Mouse (Mus musculus) spleen, postnatal 10 days (tissue): ENCODE results near the gene Meaf6.

Experiments
- DNase-seq, 2 experiments: peaks; one replicate each; pipeline ENCODE4 v3.0.0; 2021 to 2022; ENCODE audit warnings: low spot score in 2 of 2

Gene Meaf6

DNA sequence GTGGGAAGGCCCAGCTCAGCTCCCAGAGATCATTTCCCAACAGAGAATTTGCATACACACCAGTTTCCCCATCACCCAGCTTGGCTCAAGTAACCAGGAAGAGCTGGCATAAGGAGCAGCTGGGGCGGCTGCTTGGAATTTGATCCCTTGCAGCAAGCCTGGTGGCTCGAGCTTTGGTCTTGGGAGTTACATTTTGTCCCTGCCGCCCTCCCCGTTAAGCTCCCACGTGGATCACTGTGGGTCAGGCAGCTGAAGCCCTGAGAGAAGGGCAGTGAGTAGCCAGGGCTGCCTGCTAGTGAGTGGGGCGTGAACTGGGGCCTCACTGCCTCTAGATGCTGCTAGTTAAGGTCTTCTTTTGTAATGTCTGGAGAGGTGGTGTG lies 30.8 kb downstream of the Meaf6 start:
- DNase-seq = peak in 1 of 2 experiments; percentile 22

DNA sequence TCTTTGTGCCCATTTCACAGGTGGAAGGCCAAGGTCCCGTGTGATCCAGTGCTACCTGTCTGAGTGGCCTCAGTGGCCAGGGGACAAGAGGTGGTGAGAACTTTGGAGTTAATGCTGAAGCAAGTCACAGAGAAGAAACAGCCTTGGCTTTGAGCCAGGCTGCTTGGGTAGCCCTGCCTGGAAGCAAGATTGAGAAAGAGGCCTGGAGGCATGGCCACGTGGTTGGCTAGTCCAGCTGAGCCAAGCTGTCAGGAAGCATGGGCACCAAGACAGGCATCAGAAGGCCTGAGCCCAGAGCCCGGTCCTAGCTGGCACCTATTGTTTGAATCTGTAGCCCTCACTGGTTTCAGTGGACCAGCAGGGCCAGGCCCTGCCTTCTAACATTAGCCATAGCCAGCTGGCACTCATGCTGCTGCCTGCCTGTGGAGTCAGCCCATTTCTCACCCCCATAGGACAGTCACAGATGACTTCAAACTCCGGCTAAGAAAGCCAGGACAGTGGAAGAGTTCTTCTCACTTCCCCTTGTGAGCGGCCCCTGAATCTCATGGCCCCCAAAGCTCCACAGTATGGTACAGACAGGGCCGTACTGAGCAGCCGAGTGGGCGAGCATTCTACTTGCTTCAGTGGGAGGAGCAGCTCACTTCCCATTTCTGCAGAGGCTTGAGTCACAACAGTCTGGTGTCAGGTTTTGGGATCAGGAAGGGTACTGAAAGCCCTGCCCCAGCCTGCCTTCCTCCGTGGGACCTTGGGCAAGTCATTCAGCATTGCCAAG lies 31.3 kb downstream of the Meaf6 start:
- DNase-seq = peak; percentile 19 to 61

DNA sequence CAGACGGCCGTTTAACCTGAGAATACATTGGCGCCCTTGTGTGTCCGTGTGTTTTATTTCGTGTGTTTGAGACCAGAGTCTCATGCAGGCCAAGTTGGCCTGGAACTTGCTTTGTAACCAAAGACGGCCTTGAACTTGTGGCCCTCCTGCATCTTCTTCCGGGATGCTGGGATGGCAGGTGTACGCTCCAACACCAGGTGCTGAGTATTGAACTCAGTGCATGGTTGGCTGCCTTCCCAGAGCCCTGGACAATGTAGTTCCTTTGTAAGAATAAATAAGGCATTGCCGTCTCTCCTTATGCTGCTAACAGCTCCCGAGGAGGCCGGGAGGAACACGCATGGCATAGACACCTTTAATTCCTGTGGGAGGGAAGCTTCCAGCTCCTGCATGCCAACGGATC lies 32.0 kb downstream of the Meaf6 start:
- DNase-seq = no peak

DNA sequence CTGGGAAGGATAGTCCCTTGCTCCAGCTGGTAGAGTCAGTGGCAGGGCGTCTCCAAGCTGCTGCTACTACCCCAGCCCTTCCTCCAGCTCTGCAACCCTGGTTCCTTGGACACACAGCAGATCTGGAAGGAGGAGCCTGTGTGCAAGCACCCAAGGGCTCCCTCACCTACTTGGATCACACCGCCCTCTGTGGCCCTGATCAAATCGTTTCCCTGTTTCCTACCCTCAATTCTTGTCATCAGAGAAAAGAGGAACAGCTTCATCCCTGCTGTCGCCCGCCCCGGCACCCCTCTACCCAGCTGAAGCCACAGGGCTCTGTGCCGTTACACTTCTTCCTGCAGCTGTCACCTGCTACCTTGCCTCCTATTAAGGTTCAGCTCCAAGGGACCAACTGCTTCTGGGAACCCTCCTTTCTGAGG lies 33.0 kb downstream of the Meaf6 start:
- DNase-seq = peak in 1 of 2 experiments; percentile 59

DNA sequence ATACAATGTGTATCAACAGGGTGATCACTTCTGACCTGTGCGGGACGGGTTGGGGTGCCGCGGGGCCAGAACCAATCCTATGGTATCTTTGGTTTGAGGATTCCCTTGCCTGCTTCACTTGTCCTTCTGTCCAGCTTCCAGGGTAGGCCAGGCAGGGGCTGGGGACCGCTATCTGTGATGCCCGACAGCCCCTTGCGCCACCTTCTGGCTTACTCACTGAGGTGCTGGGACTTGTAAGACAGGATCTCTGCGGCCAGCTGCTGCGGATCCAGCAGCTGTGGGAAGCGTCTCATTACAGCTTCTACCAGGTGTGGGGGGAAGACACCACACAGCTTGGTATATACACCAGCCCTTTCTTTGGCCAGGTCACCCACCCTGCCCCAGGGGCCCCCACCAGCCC lies 34.1 kb downstream of the Meaf6 start:
- peak in 1 of 2 experiments; percentile 30 for DNase-seq

DNA sequence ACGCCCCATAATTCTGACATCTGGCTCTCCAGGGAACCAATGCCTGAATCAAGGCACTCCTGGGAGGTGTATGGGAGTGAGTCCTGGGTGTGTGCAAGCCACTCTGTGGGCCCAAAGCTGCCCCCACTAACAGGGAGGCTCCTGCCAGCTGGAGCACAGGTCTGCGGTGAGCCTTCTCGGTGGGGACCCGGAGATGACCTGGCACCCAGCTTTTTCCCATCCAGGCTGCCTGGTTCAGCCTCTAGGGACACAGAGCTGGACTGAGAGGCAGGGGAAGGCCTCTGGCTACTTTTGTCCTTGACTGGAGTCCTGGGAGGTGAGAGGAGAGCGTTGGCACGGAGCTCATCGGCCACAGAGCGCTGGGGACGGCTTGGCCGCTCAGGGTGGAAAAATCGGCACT lies 34.8 kb downstream of the Meaf6 start:
- no peak for DNase-seq

DNA sequence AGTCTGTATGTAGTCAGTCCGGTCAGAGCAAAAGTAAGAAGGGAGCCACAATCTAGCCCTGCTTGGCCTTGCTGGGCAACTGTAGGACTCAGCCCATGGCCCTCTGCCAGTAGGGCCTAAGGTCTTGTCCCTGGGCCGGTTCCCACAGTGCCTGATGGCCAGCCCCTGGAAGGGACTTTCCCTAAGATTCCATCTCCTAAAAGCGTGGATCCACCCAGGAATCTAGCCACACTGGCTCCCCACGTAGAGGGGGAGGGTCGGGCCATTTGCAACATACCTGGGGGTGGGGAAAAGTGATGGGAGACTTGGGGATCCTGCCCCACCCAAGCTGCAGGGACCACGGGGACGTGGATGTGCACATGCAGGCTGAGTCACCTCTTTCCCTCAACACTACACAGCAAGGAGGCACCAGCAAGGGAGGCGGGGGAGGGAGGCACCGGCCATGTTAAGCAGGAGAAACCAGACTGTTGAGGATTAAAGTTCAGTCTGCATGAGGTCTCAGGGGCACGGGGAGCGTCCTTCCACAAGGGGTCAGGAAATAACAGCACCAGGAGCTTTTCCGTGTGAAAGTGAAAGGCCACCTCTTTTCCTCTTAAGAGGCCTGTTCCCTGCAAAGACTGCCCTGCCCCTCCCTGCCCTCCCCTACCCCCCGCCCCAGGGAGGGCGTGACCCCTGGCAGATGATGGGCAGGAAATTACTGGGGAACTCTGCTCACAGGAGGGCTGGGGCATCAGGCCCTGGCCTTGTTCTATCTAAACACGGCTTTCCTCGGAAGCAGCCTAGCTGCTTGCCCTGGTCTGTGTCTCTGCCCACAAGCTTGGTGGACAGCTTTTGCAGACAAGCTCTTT lies 37.7 kb downstream of the Meaf6 start:
- peak in 1 of 2 experiments; percentile 47 for DNase-seq

DNA sequence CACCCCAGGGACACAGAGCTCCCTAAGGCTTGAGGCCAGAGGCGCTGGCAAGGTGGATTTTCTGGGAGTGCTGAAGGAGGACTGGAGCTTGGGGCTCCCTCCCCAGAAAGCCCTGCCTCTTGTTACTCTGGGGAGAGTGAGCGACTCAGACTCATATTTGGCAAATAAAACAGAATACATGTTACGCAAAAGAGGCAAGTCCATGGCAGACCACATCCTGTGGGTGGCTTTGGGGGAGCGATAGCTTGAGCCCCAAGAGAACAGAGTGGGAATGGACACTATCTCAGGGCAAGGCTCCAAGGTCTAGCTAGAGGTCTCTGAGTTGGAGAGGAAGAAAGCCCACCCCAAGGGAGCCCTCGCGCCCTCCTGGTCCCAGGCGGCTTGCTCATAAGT lies 38.3 kb downstream of the Meaf6 start:
- peak in 1 of 2 experiments; percentile 31 for DNase-seq

DNA sequence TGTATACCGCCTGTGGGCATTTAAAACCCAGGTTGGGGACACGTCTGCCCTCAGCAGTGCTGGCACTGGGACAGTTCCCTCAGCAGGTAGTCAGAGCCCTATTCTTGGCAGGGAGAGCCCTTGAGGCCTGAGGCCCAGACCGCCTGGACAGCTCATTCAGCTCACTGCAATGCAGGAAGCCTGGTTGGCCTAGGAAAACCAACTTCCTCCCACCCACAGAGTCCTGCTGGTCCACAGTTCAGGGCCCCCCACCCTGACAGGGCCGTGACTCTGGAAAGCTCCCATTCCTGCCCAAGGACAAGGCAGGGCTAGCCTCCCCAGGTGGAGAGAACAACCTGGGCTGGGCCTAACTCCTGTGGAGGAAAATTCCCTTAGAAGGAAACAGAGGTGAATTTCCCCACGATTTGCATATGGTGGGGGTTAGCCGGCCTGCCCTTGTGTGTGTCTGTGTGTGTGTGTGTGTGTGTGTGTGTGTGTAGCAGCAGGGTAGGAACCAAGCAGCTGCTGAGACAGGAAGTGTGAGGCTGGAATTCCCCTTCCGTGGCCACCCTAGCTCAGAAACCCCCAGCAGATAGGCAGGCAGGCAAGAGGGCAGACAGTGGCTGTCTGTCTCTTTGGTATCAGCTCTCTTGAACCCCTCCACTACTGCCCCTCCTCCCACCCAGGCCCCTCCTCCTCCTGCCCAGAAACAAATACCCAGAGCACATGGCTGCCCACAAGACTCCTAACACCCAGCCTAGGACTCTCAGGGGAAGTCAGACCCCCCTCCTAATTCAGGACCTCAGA lies 39.7 kb downstream of the Meaf6 start:
- DNase-seq = peak; percentile 37 to 81

DNA sequence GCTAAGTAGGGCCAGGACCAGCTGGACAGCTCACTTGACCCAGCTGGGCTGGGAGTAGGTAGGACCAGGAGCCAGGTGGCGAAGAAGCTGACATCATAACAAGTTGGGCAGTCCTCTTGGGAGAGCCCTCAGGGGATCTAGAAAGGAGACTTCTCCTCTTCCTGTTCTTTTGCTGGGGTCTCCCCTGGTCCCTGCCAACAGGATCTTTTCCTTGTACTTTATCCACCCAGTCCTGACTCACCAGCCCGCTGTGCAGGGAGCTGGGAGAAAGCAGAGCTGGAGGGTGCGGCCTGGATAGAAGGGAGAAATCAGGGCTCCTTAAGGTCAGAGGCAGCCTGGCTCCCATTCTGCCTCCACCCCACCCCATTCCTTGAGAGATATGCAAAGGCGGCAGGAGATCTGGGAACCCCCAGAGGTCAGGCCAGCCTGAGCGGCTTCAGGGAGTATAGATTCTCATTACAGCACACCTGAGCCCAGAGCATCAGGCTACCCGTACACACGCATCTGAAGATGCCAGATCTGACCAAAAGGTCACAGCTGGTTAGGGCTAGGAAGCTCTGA lies 40.5 kb downstream of the Meaf6 start:
- DNase-seq = no peak

DNA sequence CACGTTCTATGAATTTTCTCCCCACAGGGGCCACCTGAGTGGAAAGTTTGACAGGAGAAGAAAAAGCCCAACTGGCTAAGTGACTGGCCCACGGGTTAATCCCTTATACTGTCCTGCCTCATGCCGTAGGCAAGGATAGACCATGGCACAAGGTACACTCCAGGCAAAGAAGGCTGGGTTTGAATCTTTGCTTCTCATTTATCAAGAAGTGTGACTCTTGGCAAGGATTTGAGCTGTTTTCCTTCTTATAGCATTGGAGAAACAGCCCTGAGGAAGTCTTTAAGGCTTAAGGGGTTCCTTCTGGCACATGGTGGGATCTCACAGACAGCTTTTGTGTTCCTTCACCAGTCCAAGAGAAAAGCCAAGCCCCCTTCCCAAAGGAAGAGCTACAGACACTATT lies 41.3 kb downstream of the Meaf6 start:
- no peak for DNase-seq

DNA sequence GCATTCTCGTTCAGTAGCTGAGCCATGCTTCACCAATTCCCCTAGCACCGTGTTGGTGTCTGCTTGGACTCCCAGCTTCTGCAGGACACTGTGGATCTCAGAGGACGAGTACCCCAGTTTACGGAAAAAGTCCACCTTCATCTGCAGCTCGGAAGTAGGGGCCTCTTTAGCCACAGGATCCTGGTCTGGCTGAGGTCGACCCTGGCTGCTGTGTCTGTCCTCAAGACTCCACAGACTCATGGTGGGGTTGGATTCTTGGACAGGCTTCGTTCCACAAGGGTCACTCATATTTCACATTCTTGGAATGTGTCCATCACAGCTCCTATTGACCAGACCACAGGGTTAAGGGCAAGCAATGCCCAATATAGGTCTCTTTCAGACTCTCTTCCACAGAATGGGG lies 41.8 kb downstream of the Meaf6 start:
- DNase-seq = no peak

DNA sequence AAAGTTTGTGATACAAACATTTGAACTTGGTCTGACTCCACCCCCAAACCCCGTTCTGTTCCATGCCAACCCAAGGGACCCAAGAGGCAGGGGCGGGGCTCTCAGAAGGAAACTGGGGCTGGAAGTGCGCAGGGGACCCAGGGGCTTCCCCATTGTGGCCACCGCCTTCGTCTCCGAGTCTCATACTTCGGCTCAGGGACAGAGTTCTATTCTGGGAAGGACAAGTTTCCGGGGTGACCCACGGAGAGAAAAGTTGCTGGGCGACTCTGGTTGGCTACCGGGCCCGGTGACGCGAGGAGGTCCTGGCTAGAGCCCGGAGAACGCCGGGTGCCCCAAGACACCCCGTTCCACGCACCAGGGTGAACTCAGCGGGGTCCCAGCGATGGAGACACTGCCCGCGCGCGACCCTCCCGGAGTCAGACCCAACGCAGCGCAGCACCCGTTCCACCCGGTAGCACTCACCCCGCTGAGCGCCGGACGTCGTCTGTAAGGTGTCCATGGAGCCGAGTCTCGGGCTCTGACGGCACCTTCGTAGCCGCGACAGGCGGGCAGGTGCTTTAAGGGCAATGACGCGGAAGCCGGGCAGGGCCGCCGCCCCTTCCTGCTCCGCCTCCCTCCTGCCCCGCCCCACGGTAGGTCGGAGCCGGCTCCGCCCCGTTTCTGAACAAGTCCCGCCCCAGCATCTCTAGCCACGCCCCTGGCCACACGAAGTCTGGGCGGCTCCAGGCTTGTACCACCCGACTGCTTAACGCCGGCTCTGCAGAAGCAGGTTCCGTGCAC lies 42.6 kb downstream of the Meaf6 start, which contains the start of gene Zc3h12a:
Zc3h12a (minus strand) TSS at position 536 of the 780 bp plus-strand sequence.
- peak; percentile 83 to 95 for DNase-seq

DNA sequence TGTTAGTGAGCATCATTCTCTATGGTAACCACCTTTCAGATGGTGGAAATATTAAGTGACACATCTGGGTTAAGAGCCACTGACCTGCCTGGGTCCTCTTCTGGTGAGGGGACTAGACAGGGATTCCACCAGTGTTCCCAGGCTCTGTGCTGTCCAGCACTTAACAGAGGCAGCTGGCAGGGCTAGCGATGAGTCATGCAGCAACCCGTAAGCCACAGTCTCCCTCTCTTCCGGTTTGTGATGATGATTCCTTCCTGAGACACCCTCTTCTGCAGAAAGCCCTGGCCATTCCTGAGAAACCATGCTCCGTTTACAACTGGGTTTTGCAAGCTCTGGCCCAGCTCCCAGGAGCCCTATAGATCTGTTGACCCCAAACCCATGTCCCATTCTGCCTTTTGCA lies 46.6 kb downstream of the Meaf6 start:
- no peak for DNase-seq

DNA sequence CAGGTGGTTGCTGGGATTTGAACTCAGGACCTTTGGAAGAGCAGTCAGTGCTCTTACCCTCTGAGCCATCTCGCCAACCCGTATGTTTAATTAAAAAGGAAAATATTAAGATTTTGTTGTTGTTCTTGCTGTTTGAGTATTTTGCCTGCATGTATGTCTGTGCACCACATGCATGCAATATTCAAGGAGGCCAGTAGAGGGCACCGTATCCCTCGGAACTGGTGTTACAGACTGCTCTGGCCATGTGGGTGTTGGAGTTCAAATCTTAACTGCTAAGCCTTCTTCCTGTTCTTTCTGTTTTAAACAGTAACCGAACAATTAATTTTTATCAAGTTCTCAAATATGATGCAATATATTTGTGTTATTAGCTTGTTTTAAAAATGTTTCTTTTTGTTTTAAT lies 47.5 kb downstream of the Meaf6 start:
- peak in 1 of 2 experiments; percentile 83 for DNase-seq

DNA sequence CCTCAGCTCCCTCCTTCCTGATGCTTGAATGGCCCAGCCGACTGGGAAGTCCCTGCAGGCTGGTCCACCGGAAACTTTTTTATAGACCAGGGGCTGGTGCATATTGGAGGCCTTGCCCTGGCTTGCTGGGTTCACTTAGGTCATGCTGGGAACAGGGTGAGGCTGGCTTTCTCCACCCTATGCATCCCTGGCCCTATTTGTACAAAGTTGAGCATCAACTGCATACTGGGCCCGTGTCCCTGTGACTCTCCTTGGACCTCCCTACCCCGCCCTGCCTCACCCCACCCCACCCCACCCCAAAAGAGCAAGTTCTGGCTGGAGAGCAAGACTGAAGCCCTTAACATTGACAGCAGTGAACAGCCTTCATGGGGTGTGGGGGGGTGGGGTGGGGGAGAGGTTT lies 49.3 kb downstream of the Meaf6 start:
- DNase-seq = no peak

DNA sequence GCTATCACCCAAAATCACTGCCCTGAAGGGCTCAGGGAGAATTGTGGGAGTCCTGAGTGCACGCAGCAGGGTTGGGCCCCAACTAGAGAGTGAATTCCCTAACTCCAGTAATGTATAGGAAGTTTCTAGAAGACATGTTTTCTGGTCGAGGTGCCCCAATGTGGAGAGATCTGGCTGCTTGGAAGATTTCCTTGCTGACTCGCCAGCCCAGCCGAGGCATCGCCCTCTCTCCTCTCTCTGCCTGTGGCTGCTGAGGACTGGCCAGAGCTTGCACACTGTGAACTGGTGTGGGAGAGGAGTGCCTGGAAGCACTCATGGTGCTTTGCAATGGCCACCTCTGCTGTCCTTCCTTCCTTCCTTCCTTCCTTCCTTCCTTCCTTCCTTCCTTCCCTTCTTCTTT lies 49.7 kb downstream of the Meaf6 start:
- DNase-seq = no peak

DNA sequence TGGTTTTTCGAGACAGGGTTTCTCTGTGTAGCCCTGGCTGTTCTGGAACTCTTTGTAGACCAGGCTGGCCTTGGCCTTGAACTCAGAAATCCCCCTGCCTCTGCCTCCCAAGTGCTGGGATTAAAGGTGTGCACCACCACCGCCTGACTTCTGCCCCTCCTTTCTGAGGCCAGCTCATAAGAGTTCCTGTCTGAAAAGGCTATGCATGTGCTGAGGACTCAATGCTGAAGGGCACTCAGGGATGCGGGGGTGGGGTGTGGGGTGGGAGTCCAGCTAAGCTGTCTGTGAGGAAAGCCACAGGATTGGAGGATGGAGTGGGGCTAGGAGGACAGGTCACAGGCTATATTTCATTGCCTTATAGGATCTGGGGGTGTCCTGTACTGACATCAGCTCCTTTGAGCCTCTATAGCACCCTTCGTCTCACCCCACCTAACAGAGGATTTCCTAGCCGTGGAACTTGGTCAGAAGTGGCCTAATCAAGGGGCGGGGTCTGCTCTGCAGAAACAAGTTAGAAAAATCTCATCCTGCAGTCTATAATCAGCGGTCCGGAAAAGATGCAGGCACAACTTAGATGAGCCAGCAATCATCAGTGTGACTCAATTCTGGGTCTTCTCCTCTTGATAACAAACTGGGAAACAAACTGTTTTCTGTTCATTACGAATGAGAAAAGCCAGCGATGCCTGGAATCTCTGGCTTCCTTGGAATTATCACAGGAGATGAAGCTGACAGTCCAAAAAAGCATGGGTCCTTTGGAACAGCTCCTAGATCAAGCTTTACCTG lies 50.3 kb downstream of the Meaf6 start:
- DNase-seq = no peak

DNA sequence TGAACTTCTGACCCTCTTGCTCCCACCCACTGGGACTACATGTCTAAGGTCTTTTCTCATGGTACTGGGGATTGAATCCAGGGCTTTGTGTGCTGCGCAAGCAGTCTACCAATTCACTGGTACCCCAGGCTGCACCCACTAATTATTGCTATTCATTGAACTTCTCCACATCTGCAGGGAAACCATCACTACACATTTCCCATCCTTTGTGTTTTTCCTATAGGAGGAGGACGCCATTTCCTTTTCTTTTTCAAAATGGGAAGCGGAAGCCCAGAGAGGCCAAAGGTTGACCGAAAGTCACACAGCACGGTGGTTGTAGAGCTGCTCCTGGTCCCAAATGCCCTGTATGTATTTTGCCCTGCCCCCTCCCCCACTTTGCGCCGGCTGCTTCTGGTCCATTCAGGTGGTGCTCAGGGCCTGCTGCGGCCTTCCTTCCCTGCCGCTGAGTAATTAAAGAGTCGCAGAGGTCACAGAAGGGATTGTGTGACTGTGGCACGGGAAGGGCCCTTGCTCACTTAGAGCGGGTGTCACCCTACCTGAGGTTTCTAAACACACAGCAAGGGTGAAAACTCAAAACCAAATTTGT lies 51.5 kb downstream of the Meaf6 start:
- DNase-seq = no peak

DNA sequence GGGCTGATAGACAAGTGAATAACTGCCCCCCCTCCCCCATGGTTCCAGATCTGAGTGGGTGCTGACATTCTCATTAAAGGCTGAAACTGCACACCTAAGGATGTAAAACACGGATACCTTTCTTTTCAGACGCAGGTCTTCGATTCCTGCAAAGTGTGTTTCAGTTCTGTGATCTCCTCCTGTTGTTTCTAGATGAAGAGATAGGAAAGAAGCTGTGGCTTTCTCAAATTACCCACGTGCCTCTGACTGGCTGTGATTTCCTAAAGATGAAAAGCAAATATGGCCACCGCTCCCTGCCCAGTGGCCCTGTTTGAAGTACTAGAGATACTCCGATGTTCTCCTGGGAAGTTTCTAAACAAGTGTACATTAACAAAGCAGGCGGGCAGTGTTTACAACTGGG lies 53.4 kb downstream of the Meaf6 start:
- DNase-seq = no peak
